Mouse (Mus musculus) ES-E14 (cell line): ENCODE measurements at regions not wholly inside any gene's neighbourhood (a gene's known extent, or its start where the extent isn't known, plus 50 kb on each side); places are given as distances from the start of the nearest gene placed in this dataset.

Experiments
- DNase-seq: peaks from one replicate; pipeline ENCODE4 v3.0.0-alpha.2; 2013; ENCODE audit warnings: low read depth, low spot score
- H3K27ac ChIP-seq: 2 replicates; pipeline ENCODE4 v1.5.1; 2012; ENCODE audit warnings: low read depth, mild to moderate bottlenecking, low read length, moderate library complexity, mixed read lengths; ENCODE audit not compliant: poor library complexity, insufficient read depth, severe bottlenecking
- H3K36me3 ChIP-seq: 2 replicates; pipeline ENCODE4 v1.6.1; 2012; ENCODE audit warnings: mild to moderate bottlenecking, low read length, moderate library complexity, mixed read lengths; ENCODE audit not compliant: control insufficient read depth, poor library complexity, insufficient read depth, severe bottlenecking
- H3K4me1 ChIP-seq, 2 experiments: fragments of 150-350 bp in 1 of 2; sonication (generic) in 1 of 2; 2 replicates each; pipeline ENCODE4 v1.6.1; 2012; ENCODE audit warnings: low read length in 2 of 2, mild to moderate bottlenecking in 1 of 2, mixed read lengths in 1 of 2; ENCODE audit not compliant: control insufficient read depth in 2 of 2, insufficient read depth in 2 of 2, poor library complexity in 1 of 2
- H3K4me3 ChIP-seq, 2 experiments: fragments of 150-350 bp in 1 of 2; sonication (generic) in 1 of 2; 2 replicates each; pipeline ENCODE4 v1.5.1; 2012; ENCODE audit warnings: low read length in 2 of 2, low read depth in 1 of 2, mild to moderate bottlenecking in 1 of 2, mixed read lengths in 1 of 2; ENCODE audit not compliant: insufficient read depth in 1 of 2, poor library complexity in 1 of 2, severe bottlenecking in 1 of 2
- H3K9ac ChIP-seq: 2 replicates; pipeline ENCODE4 v1.6.1; 2012; ENCODE audit warnings: low read depth, mild to moderate bottlenecking, low read length, mixed read lengths; ENCODE audit not compliant: poor library complexity, insufficient read depth, severe bottlenecking
- H3K9me3 ChIP-seq: fragments of 150-350 bp; sonication (generic); 2 replicates; pipeline ENCODE4 v1.6.1; 2012; ENCODE audit warnings: low read depth, mild to moderate bottlenecking, low read length; ENCODE audit not compliant: control insufficient read depth, insufficient read depth
- CHD2 ChIP-seq: IDR thresholded peaks from 2 replicates; pipeline ENCODE4 v1.6.1; 2014; ENCODE audit warnings: mild to moderate bottlenecking, low read depth, low read length, inconsistent platforms
- HCFC1 ChIP-seq: IDR thresholded peaks from 2 replicates; pipeline ENCODE4 v1.6.1; 2012; ENCODE audit warnings: low read length, inconsistent platforms, borderline replicate concordance; ENCODE audit not compliant: insufficient read depth
- MAFK ChIP-seq: IDR thresholded peaks from 2 replicates; pipeline ENCODE4 v1.6.1; 2014; ENCODE audit warnings: mild to moderate bottlenecking, low read depth, low read length, inconsistent platforms; ENCODE audit not compliant: insufficient read depth
- ZC3H11A ChIP-seq: IDR thresholded peaks from 2 replicates; pipeline ENCODE4 v1.6.1; 2012; ENCODE audit warnings: low read depth, mild to moderate bottlenecking, inconsistent platforms, low read length, borderline replicate concordance
- ZNF384 ChIP-seq: IDR thresholded peaks from 2 replicates; pipeline ENCODE4 v1.6.1; 2012; ENCODE audit warnings: low read depth, low read length, inconsistent platforms
- in situ Hi-C, 2 experiments: fragments of 600-800 bp; cut with MboI; formaldehyde crosslinking; loops; one replicate each; pipeline ENCODE4 v1.15.1; 2025; ENCODE audit warnings: low sequenced_read_pairs in 2 of 2, inconsistent platforms in 1 of 2; ENCODE audit not compliant: unreplicated experiment in 2 of 2

DNA sequence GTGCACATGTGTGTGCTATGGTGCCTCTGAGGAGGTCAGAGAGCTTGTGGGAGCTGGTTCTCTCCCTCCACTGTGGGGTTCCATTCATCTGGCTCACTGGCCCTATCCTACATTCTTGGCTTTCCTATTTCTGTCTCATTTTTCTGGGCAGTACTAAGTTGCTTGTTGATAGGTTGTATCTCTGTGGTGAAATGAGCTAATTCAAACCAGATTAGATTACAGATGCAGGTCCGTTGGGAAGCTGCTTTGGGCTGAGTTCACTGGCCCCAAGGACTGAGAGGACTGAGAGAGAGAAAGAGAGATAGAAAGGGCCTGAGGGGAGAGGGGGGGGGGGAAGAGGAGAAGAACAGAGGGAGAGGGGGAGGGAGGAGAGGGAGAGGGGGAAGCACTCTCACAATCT lies 83.5 kb downstream of the Rpl14 start:
- peaks cover 0 to 14% of the 10 kb centered on the region in 2 experiments; a peak in 2 of 4 replicates for H3K4me1 ChIP-seq
- H3K4me3 ChIP-seq: no peak overlapping the region
- H3K9me3 ChIP-seq: no peaks in the 10 kb centered on the region
- TF ChIP-seq MAFK (no peak), HCFC1 (no peak), CHD2 (no peak), ZC3H11A (no peak), ZNF384 (no peak)
- no peak for DNase-seq
- H3K36me3 ChIP-seq: no peaks in the 10 kb centered on the region
- in situ Hi-C loops: no loop called here
- H3K27ac ChIP-seq: no peak overlapping the region
- H3K9ac ChIP-seq: no peak overlapping the region

DNA sequence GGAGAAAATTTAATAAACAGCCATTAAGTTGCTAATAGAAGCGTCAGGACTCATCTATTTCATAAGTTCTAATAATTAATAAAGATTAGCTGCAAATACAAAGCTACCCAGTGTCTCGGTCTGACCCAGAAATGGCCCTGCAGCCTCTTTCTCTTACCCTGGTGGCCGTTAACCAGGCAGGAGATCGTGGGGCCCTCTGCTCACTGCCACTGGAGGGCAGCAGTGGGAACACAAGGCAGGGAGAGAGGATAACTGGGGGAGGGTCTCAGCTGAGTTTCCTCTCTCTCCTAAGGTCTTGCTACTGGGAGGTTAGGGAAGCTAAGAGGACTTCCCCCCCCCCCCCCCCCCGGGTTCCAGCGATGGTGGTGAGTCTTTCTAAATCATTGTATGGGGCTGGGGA lies 85.7 kb downstream of the Rpl14 start:
- H3K9ac ChIP-seq: no peak overlapping the region
- peaks cover 0 to 14% of the 10 kb centered on the region in 2 experiments; a peak in 2 of 4 replicates for H3K4me1 ChIP-seq
- TF ChIP-seq CHD2 (no peak), ZNF384 (no peak), ZC3H11A (no peak; the same call in 1 of the 2 replicates), HCFC1 (no peak), MAFK (no peak)
- in situ Hi-C loops: no loop called here
- DNase-seq: peak; percentile 57
- H3K9me3 ChIP-seq: no peaks in the 10 kb centered on the region
- no peak overlapping the region for H3K27ac ChIP-seq
- H3K36me3 ChIP-seq: no peaks in the 10 kb centered on the region
- H3K4me3 ChIP-seq: no peak overlapping the region

DNA sequence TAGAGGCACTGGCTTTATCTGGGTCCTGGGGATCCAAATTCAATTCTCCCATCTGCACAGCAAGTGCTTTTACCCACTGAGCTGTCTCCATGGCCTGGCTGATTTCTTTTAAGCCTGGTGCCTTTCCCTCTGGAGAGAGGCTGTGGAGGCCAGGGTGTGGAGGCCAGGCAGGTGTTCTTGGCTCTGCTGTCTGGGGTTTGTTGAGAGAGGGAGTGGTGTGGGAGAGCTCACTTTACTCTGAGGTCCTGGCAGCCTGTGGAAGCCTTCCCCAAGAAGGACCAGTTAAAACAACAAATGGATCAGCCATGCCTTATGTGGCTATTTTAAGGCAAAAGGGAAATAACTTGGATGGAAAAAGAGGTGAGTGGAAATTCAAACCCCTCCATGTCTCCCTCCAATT lies 86.5 kb downstream of the Rpl14 start:
- peaks cover 0 to 14% of the 10 kb centered on the region in 2 experiments; a peak in 2 of 4 replicates for H3K4me1 ChIP-seq
- DNase-seq: no peak
- H3K4me3 ChIP-seq: no peak overlapping the region
- no peak overlapping the region for H3K27ac ChIP-seq
- H3K9me3 ChIP-seq: no peaks in the 10 kb centered on the region
- TF ChIP-seq HCFC1 (no peak), CHD2 (no peak), ZC3H11A (no peak), MAFK (no peak), ZNF384 (no peak)
- no peaks in the 10 kb centered on the region for H3K36me3 ChIP-seq
- in situ Hi-C loops: no loop called here
- H3K9ac ChIP-seq: no peak overlapping the region

GRCm38 (mm10) chr9:120658576-120658975 lies 87.3 kb downstream of the Rpl14 start:
- H3K4me1 ChIP-seq: peaks cover 0 to 14% of the 10 kb centered on the region in 2 experiments; a peak in 2 of 4 replicates
- TF ChIP-seq HCFC1 (no peak), ZNF384 (no peak), ZC3H11A (no peak)
- H3K9me3 ChIP-seq: no peaks in the 10 kb centered on the region
- in situ Hi-C loops: no loop called here
- no peaks in the 10 kb centered on the region for H3K36me3 ChIP-seq
- H3K27ac ChIP-seq: no peak overlapping the region
- no peak overlapping the region for H3K9ac ChIP-seq
- no peak overlapping the region for H3K4me3 ChIP-seq
- DNase-seq: no peak

DNA sequence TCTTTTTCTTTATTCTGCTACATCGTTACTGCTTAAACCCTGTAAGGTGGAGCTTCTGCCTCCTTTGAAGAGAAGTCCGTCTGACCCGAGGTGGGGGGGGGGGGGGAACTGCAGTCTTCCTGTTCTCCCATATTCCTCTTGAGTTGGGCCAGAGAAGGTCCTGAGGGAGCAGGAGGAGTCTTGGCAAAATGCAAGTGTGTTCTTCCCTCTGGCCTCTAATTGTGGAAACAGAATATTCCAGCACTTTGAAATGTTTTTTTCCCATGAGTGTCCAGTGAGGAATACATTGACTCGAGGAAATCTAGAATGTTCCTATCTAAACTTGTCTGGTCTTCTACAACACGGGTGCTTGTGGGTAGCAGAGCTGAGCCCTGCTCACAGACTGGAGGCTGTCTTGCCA lies 90.0 kb downstream of the Rpl14 start:
- Histone ChIP-seq H3K36me3 (no peaks in the 10 kb centered on the region), H3K4me1 (peaks cover 0 to 11% of the 10 kb centered on the region in 2 experiments; a peak in 1 of 4 replicates), H3K27ac (no peak overlapping the region), H3K9ac (no peak overlapping the region), H3K4me3 (no peak overlapping the region), H3K9me3 (no peaks in the 10 kb centered on the region)
- in situ Hi-C loops: no loop called here
- DNase-seq: no peak
- TF ChIP-seq ZC3H11A (no peak), MAFK (no peak), ZNF384 (no peak), CHD2 (no peak), HCFC1 (no peak)
